Mouse (Mus musculus): ENCODE data around the gene Ppip5k1.

DNA sequence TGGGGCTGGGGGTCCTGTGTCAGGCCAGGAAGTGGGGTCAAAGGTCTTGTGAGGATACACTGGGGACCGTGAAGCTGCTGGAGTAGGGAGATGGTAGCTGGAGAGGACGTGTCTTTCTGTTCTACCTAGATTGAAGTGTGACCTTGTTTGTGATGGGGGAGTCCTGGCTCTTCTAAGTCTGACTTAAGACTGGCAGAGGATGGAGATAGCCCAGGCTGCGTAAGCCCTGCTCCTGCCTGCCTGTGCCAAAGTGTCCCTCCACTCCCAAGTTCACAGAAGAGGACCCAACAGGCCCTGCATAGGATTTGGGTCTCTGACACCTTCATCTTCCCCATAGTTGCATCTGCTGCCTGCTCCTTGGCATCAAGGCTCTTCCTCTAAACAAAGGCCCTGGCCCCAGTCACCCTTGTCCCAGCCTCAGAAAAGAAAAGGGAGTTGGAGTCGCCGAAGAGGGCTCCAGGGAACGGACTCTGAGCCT, 58.4 kb downstream of the Ppip5k1 start:
- TF ChIP-seq CTCF (IDR thresholded peaks at IDR 0.05; ENCODE audit: low read depth) (no peak), EP300 (IDR thresholded peaks at IDR 0.05; ENCODE audit: low read depth) (no peak)
